Mouse (Mus musculus) thymus, adult 2 months (tissue): ENCODE data around the gene Lypla2. TPM values are rescaled to one million over a fixed set of nuclear protein-coding genes. Genes with fewer than 3 reads are reported as not detected.

Source experiments
- DNase-seq: peaks from one replicate; pipeline ENCODE4 v3.0.0; 2021
- H3K27ac ChIP-seq: fragments of 200-500 bp; 2 replicates; pipeline ENCODE4 v1.5.1; 2012; ENCODE audit warnings: low read length, control low read depth; ENCODE audit not compliant: control insufficient read depth, insufficient read depth
- H3K27me3 ChIP-seq: fragments of 200-500 bp; 2 replicates; pipeline ENCODE4 v1.6.1; 2012; ENCODE audit warnings: mild to moderate bottlenecking, low read length, moderate library complexity, mixed read lengths; ENCODE audit not compliant: control insufficient read depth, insufficient read depth
- H3K36me3 ChIP-seq: fragments of 200-500 bp; 2 replicates; pipeline ENCODE4 v1.6.1; 2012; ENCODE audit warnings: mild to moderate bottlenecking, low read length, moderate library complexity; ENCODE audit not compliant: control insufficient read depth, insufficient read depth
- H3K4me1 ChIP-seq: fragments of 200-500 bp; replicated peaks from 2 replicates; pipeline ENCODE4 v1.6.1; 2012; ENCODE audit warnings: low read length; ENCODE audit not compliant: control insufficient read depth, insufficient read depth
- H3K4me3 ChIP-seq: fragments of 200-500 bp; 2 replicates; pipeline ENCODE4 v1.5.1; 2012; ENCODE audit warnings: mild to moderate bottlenecking, low read length, control low read depth, moderate library complexity; ENCODE audit not compliant: control insufficient read depth, insufficient read depth
- CTCF ChIP-seq: fragments of 200-500 bp; IDR thresholded peaks from 2 replicates; pipeline ENCODE4 v1.5.1; 2012; ENCODE audit warnings: mild to moderate bottlenecking, control low read depth, low read length, moderate library complexity, borderline replicate concordance; ENCODE audit not compliant: control insufficient read depth, poor library complexity, insufficient read depth; ENCODE audit errors: extremely low read depth
- POLR2A ChIP-seq: fragments of 200-500 bp; IDR thresholded peaks from 2 replicates; pipeline ENCODE4 v1.6.1; 2012; ENCODE audit warnings: mild to moderate bottlenecking, low read length, control low read depth, moderate library complexity; ENCODE audit not compliant: control insufficient read depth, poor library complexity, insufficient read depth; ENCODE audit errors: extremely low read depth
- WGBS: fragments of 180-500 bp; shearing (Covaris S2); methylation state at CpG from one replicate; pipeline ENCODE4 v1.1.7; 2018; 5-methylcytosine and 5-hydroxymethylcytosine counted together
- polyA plus RNA-seq: library from polyadenylated mRNA; depleted of rRNA; stranded (reverse); fragments of >200 nt; gene quantifications from 2 replicates; pipeline ENCODE4 v1.2.3, GENCODE M21; 2012; rRNA removed

Lypla2 gene
- polyA plus RNA-seq, result 214 and 224 TPM in 2 replicates

DNA sequence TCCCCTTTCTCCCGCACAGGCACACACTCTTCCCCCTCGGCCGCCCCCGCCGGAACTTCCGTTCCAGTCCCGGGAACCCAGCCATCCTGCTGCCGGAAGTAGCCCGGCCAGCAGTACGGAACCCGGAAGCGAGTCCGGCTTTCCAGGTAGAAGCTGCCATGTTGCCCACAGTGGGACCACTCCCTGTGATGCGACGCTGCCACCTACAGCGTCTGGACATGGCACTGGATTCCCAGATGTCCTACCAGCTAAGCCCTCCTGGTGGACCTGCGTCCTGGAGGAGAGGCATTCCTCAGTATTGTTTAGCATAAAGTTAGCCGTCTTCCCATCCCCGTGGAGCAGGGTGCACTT is at the start of gene Lypla2:
Gene Lypla2 (minus strand): TSS at position 71 of the 351 bp plus-strand sequence.
- H3K4me3 ChIP-seq, result peak within 1 kb of the TSS; percentile 83
- TF ChIP-seq CTCF (no peak), POLR2A (peak; percentile 55; the same call in 1 of the 2 replicates)
- peak; percentile 80 for DNase-seq
- WGBS, result 1% methylated on average over 19 of the region's 19 CpGs
- peaks cover 22% of the 10 kb centered on the region for H3K4me1 ChIP-seq
- no peaks in the 10 kb centered on the region for H3K27me3 ChIP-seq
- peak within 1 kb of the TSS; percentile 37 for H3K27ac ChIP-seq
- H3K36me3 ChIP-seq, result peaks cover 27% of the 10 kb centered on the region

DNA sequence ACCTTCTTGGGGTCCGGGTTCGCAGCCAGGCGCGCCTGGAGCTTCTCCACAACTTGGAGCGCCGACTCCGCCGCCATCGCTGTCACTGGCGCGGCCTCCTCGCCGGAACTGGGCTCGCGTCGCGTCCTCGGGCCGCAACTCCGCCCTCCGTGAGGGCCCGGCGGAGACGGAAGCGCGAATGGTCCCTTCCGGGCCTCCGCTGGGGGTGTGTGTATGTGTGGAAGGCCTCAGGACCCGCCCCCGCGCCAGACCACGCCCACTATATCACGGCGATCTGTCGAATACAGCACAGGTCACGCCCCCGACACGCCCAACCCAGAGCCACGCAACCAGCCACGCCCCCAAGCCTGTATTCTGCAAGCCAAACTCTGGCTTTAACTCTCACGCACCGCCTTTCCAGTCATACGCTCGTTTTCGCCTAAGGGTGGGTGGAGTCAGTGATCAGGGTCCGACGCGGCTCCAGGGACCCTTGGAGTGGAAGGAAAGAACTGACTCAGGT is 49.2 kb upstream of the Lypla2 start, which contains the start of gene Eloa:
Gene Eloa (minus strand): TSS at position 215 of the 499 bp plus-strand sequence.
- peak within 1 kb of the TSS; percentile 81 for H3K4me3 ChIP-seq
- under 1% methylated on average over 48 of the region's 48 CpGs for WGBS
- peak; percentile 100 for DNase-seq
- TF ChIP-seq CTCF (no peak; the same call in 1 of the 2 replicates), POLR2A (peak; percentile 92)
- no peaks in the 10 kb centered on the region for H3K36me3 ChIP-seq
- no peak within 1 kb of the TSS for H3K27ac ChIP-seq
- H3K4me1 ChIP-seq, result peaks cover 5% of the 10 kb centered on the region
- H3K27me3 ChIP-seq, result no peaks in the 10 kb centered on the region

DNA sequence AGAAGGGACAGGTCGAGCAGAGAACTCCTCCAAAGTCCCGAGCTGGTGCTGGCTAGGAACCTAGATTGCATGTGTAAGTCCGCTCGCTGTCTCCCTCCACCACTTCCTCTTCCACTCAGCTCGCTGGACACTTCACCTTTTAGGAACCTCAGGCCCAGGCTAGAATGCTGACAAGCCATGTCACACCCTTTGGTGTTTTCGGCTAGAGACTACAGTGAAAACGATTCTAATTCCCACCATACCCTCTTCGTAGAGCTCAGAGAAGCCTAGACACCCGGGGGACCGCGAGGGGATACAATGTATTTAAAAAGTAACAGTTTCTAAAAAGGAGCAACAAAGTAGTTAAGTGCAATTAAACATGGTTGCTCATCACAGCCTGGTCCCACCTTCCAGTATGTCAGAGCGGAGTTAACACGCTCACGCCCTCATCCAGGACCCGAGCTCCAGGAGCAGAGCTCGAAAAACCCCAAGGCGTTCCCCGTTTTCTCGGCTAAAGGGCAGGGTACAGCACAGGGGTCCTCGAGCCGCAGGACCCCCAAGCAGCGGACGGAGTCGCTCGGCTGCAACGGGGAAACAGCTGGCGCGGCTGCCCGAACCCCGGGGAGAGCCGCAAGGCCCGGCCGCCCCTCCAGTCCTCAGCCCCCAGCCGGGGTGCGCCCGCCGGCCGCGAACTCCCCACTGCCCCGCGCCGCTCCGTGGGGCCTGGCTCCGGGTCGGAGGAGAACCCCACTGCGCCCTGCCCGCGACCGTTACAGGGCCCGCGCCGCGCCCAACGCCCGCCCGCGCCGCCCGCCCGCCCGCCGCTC is 48.5 kb upstream of the Lypla2 start:
- TF ChIP-seq POLR2A (no peak), CTCF (no peak)
- DNase-seq, result no peak
- no peaks in the 10 kb centered on the region for H3K36me3 ChIP-seq
- peak overlapping the region; percentile 81 for H3K4me3 ChIP-seq
- no peaks in the 10 kb centered on the region for H3K27me3 ChIP-seq
- no peak overlapping the region for H3K27ac ChIP-seq
- peaks cover 5% of the 10 kb centered on the region for H3K4me1 ChIP-seq
- WGBS, result under 1% methylated on average over 61 of the region's 62 CpGs

DNA sequence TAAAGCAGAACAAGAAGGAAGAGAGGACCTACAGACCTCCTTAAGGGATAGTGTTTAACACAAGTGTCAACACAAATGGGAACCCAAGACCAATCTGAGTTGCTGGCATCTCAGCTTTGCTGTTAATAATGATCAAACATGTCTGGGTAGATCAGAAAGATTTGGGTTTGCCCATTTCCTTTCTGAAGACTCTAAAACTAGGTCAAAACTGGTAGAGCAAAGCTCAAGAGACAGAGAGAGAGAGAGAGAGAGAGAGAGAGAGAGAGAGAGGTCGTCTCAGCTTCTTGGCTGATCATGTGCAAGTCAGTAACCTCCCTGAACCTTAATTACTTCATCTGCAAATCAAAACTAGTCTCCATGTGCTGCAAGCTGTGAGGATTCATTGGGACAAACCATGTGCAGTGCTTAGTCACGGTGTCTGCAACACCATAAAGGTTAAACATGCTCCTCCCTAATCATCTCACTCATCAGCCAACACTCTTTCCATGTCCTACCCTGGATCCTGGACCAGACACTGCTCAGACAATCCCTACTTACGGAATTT is 43.7 kb upstream of the Lypla2 start:
- H3K4me3 ChIP-seq, result no peak overlapping the region
- DNase-seq, result no peak
- WGBS, result 62% methylated on average over 3 of the region's 3 CpGs

DNA sequence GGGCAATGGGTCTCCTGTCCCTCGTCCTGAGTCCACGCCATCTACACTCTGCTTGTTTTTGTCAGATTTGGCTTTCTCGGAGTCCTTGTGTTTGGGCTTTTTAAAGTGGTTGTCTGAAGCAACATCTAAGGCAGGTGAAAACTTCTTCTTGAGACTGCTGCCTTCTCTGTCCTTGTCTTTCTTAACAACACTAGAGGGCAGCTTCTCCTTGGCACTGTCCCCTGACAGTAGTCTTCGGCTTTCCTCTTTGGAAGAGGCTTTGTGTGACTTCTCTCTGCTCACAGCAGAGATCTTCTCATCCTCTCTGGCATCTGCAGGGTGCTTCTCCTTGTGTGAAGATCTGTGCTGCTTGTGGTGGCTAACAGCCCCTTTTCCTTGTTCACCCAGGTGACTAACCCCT is 38.2 kb upstream of the Lypla2 start:
- Histone ChIP-seq H3K4me1 (no peaks in the 10 kb centered on the region), H3K36me3 (peaks cover 85% of the 10 kb centered on the region), H3K27me3 (no peaks in the 10 kb centered on the region), H3K4me3 (no peak overlapping the region), H3K27ac (no peak overlapping the region)
- TF ChIP-seq CTCF (no peak), POLR2A (no peak)
- WGBS, result 94% methylated on average over 4 of the region's 4 CpGs
- DNase-seq, result no peak

More for the DNA sequence above, 43.7 kb upstream of the Lypla2 start:
- Histone ChIP-seq H3K36me3 (peaks cover 34% of the 10 kb centered on the region), H3K27ac (no peak overlapping the region; the same call in 1 of the 2 replicates), H3K27me3 (no peaks in the 10 kb centered on the region), H3K4me1 (peaks cover 5% of the 10 kb centered on the region)
- TF ChIP-seq CTCF (no peak), POLR2A (no peak)

DNA sequence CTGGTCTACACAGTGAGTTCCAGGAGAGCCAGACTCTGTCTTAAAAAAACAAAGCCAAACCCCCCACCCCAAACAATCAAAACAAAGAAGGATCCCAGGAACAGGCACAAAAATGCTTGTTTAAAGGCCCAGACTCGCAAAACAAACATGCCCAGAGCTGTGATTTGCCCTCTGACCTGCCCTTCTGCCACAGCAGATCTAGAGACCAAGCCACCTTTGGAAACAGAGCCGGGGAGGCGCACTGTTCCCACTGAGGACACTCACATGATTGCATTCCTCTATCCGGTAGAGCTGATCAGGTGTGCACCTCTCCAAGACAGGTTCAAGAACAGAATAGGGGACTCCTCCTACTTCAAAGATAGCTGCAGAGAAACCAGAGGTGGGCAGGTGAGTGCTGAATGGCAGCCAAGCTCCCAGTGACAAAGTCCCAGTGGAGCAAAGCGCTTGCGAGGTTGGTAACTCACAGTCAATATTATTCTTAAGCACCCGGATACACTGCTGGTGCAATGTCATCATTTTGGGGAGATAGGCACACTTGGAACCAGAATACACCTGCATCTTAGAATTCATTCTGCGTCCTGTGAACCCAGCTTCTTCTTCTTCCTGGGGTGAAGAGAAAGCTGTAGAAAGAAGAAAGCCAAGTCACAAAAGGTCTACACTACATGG is 36.5 kb upstream of the Lypla2 start:
- Histone ChIP-seq H3K4me1 (no peaks in the 10 kb centered on the region), H3K27ac (no peak overlapping the region), H3K27me3 (no peaks in the 10 kb centered on the region), H3K4me3 (no peak overlapping the region), H3K36me3 (peaks cover 96% of the 10 kb centered on the region)
- no peak for TF ChIP-seq POLR2A
- TF ChIP-seq CTCF, result no peak
- WGBS, result 97% methylated on average over 8 of the region's 8 CpGs
- DNase-seq, result no peak
